Mouse (Mus musculus) thymus, postnatal 4 days (tissue): ENCODE results near the gene Thap3.
"Not testable (repeated sequence)": the region's sequence is repeated elsewhere in the genome, so short reads cannot be mapped to it uniquely, and the experiment has no call there.

Source experiments
- DNase-seq: peaks from one replicate; pipeline ENCODE4 v3.0.0; 2021

The Thap3 gene

DNA sequence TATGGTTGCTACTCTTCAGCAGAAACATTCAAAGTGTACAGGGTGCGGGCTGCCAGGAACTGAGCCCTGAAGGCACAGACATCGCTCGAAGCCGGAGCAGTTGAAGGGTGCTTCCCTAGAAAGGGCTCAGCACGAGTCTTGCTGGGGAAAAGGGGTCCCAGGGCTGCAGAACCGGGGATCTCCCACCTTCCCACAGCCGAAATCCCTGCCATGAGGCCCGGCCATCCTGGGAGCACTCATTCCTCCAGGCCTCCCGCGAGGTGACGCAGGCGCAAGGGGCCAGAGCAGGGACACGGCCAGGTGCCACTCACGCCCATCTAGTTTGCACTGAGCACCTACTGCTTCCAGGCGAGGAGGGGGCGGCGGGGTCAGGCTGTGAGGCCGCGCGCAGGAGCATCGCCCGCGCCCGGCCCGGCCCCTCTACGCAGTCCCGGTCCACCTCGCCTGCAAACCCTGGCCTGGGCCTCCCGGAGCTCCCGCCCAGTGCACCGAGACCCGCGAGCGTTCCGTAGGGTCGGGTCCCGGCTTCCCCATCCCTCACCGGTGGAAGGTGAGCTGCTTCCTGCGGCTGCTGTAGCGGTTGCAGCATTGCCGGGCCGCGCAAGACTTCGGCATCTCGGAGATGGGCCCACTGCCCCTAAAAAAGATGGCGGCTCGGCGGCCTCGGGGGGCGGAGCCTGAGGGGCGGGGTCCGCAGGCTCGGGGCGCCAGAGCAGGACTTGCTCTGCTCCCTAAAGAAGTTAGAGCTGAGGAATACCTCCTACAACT, at the start of gene Thap3:
Gene Thap3 (minus strand): TSS at position 656 of the 768 bp plus-strand sequence.
- peak; percentile 93 for DNase-seq

DNA sequence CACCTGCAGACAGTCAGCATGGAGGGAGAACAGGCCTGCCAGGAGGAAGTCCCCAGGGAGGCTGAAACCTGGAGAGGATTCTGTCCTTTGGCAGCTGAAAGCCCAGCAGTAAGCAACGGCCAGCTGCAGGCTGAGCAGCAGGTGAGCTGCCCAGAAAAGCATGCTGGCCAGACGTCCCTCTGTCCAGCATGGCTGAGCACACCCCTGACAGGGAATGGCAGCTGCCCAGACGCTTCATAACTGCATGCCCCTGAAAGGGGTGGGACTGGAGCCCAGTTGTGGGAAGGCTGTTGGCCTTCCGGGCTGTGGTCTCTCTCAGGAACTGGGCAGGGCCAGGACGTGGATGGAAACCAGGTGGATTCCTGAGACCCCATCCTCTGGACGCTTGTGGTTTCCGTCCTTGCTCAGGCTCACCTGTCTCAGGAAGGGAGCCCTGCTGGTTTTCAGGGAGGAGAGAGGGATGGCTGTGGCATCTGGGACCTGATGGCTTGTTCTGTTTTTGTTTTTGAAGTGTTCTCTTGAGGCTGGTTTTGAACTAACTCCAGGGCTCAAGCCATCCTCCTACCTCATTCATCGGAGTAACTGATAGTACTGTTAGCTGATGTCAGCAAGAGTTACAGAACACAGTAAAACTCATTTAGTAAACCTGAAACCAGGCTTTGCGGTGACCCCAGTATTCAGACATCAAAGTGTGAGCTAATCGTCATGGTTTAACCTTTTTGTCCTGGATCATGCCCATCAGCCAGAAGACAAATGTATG, 49.6 kb upstream of the Thap3 start, which contains the start of gene Tas1r1:
Gene Tas1r1 (minus strand): TSS at position 344 of the 760 bp plus-strand sequence.
- no peak for DNase-seq

DNA sequence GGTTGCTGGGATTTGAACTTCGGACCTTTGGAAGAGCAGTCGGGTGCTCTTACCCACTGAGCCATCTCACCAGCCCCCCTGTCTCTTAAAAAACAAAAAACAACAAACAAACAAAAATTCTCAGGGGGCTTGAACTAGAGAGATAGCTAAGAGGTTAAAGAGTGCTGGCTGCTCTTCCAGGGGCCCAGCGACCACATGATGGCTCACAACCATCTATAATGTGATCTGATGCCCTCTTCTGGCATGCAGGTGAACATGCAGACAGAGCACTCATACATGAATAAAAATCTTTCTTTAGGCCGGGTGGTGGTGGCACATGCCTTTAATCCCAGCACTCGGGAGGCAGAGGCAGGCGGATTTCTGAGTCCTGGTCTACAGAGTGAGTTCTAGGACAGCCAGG, 47.7 kb upstream of the Thap3 start:
- not testable (repeated sequence) for DNase-seq

DNA sequence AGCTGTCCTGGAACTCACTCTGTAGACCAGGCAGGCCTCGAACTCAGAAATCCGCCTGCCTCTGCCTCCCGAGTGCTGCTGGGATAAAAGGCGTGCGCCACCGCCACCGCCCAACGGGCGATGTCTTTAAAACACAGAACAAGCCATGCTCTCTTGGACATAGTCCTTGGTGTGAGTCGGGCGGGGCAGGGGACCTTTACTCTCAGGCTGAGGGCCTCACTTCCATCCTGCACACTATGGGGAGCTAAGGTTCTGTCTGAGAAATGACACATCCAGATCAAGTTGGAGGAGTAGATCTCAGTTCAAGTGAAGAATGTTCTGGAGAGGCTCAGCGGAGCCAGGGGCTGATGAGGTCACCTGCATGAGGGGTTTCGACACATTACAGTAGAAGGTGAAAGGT, 44.1 kb upstream of the Thap3 start:
- DNase-seq: no peak

DNA sequence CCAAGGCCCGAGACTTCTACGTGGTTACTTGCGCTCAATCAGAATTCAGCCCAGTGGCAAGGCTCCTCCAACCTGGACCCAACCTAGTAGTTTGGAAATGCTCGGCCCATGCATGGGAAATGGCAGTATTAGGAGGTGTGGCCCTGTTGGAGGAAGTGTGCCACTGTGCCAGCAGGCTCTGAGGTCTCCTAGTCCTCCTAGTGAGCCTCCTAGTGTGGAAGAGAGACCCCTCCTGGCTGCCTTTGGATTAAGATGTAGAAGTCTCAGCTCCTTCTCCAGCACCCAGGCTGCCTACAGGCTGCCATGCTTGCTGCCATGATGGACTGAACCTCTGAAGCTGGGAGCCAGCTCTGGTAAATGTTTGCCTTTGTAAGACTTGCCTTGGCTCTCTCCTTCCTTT, 41.2 kb upstream of the Thap3 start:
- DNase-seq: no peak

DNA sequence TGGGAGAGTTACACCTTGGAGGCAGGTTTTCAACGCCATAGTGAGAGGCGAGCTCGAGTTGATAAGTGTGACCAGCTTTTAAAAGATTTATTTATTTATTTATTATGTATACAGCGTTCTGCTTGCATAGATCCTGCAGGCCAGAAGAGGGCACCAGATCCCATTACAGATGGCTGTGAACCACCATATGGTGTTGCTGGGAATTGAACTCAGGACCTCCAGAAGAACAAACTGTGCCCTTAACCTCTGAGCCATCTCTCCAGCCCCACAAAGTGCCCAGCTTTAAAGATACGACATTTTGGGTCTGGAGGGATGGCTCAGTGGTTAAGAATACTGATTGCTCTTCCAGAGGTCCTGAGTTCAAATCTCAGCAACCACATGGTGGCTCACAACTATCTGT, 40.3 kb upstream of the Thap3 start:
- DNase-seq: peak; percentile 60

DNA sequence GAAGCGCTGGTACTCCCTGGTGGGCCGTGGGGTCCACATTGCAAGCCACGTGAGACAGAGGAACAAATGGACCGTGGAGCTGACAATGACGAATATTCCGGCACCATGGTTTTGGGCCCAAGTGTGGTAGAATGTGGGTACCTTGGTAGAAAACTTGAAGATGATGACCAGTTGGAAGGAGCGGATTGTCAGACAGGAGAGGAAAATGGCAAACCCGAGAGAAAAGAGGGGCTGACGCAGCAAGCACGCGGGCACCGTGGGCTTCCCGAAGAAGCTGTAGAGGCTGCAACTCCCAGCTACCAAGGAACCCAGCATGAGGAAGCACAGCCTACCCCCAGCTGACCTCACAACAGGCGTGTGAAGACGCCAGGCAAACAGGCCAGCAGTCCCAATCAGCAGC, 39.7 kb upstream of the Thap3 start:
- no peak for DNase-seq

DNA sequence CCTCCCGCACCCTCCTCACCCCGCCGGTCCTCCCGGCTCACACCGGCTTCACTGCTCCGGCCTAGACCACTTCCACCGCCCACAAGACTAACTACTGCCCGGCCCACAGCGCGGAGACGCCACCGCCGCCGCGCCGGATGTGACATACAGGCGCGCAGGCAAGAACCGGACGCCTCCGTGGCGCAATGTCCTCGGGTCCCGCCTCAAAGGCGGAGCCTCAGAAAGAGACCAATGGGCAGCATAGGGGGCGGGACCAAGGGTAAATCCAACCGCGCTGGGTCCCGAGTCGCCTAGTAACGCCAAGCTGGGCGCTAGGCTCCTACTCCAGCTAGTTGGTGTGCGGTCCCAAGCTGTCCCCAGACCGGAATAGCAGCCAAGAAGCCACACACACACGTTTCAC, 38.7 kb upstream of the Thap3 start, which contains the start of gene Zbtb48:
Gene Zbtb48 (minus strand): TSS at position 148 of the 400 bp plus-strand sequence.
- DNase-seq: peak; percentile 95

DNA sequence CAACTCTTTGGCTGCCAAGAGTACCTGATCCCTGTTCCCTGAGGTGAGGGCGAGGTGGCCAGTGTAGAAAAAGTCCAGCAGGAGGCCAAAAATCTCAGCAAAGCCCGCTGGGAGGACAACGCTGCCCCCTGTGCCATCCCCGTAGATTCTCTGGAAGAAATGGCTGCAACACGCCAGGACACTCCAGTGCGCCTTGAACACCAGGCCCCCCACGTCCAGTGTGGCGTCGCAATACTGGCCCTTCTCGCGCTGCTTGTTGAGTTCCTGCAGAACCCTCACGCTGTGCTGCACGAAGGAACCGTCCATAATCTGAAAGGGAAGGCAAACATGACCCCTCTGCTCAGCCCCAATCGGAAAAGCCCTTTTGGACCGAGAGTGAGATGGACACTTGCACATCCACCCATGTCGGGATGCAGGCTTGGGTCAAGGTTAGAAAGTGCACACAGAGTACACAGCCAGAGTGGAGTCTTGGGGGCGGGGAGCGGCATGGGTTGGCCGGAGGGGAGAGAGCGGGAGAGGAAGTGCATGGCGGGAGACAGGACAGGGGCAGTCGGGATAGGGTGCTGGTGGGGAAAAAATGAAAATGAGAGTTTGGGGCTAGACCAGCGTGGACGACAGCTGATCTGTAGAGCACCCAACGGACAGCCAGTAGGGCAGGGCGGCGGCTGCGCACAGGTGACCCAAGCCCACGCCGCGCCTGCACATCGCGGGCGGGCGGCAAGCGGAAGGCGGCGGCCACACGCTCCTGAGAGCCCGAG, 38.1 kb upstream of the Thap3 start:
- peak; percentile 34 for DNase-seq

DNA sequence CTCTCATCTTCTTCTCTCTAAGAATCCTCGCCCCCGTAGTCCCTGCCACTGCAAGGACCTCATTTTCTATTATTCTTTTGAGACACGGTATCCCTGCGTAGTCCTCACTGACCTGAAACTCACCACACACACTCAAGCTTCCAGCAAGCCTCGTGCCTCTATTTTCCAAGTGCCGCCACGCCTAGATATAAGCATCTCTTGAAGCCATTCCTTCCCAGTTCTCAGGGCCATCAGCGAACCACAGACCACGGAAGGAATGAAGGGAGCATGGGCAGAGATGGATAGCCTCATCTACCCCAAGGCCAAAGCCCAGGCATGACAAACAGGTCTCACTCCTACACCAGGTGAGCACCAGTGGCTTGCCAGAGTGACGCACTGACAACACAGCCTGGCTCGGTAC, 35.7 kb upstream of the Thap3 start:
- DNase-seq: no peak

DNA sequence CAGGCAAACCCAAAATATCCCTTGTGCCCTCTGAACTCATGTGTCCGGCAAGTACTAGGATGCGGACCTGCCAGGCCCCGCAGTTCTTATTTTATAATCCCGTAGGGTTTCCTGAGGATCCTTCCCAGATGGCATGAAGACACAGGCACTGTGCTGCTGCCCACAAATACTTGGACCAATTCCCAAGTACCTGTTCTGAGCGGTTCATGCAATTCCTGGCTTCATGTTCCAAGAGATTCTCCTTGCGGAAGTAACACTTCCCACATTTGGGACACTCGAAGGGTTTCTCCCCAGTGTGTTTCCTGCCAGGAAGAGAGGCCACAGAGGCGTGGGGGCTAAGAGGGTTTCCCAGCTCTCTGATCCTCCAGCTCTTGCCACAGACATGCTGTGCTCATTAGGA, 33.7 kb upstream of the Thap3 start:
- no peak for DNase-seq

DNA sequence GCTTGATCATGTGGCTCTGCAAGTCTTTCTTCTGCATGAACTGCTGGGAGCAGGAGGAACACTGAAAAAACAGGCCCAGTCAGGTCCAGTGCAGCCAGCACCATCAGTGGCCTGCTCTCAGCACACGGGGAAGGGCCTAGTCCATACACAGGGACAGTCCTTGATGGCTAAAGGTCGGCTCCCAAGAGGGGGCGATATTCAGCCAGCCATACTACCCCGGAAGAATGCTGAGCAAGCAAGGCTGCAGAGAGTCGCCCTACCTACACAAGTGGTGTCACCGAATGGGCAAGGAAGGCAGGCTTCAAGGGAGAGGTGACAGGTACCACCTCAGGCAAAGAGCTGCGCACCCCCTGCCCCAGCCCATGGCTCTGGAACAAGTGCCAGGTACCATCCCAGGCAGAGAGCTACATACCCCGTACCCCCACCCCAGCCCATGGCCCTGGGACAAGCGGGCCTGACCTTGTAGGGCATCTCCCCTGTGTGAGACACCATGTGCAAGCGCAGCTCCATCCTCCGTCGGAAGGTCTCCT, 32.8 kb upstream of the Thap3 start:
- no peak for DNase-seq

DNA sequence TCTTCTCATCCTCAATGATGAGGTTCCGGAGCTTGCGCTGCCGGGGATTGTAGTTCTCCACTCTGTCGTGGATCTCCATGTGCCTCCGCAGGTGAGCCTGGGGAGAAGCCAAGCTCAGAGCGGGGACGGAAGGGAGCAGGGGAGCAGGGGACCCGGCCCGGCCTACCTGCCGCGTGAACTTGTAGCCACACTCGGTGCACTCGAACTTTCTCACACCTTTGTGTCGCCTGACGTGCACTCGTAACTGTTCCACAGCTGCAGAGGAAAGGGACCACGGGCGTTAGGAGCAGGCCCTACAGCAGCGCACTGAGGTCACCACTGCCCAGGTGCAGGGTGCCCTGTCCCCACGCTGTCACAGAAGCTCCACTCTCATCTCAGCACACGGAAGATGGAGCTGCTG, 31.2 kb upstream of the Thap3 start:
- no peak for DNase-seq

DNA sequence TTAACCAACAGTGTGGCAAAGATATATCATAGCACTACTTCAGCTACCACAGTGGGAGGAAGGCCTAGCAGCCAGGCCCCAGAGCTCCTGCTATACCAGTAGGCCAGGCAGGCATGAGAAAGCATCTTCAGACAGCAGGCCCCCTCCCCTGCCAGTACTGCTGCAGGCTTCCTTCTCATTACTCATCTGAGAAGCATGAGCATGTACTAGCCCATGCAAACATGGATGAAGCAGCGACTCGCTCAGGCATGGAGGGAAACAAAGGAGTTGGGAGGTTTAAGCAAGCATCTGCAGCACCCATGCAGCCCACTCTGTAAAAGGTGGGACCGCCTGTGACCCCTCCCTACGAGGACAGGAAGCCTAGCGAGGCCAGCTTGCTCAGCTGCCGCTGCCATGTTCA, 30.3 kb upstream of the Thap3 start:
- no peak for DNase-seq

DNA sequence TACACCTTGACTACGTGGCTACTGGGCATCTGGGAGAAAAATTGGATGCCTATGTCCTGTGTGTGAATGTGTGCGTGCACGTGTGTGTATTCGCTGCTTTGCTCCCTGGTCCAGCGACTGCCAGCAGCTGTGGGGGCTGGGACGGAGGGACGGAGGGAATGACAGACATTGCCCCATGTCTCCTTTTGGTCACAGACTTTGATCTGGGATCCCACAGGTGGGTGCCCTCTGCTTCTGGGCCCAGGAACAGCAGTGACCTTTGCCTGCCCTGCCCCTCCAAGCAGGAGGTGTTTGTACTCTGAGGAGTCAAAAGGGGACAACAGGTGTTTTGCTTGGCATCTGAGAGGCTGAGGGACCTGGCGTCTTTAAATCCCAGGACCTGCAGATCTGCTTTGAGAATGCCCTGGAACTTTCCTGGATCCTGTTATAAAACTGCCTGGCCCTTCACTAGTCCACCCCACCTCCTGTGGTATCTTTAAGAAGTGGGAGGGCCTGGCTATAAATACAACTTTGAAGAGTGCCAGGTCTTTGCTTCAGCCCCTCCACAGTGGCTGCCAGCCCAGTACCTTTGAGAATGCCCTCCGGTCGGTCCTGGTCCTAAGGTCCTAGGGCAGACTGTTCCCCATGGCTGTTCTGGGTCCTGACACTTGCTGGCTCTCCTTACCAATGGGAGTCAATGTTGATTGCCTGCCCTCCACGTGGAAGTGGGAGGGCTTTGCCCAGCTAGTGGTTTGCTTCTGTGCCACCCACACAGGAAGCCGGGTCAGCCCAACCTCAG, 24.4 kb upstream of the Thap3 start:
- DNase-seq: no peak

DNA sequence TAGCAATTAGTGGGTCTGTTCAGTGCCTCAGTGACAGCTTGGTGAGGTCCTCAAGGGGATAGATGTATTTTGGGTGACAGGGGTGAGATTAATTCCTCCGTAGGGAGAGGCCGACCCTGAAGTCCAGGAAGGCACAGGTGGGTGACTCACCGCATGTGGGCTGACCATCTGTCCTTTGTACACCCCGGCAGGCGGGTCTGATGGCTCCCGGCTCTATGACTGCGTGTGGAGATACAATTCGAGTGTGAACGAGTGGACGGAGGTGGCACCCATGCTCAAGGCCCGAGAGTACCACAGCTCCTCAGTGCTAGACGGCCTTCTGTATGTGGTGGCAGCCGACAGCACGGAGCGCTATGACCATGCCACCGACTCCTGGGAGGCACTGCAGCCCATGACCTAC, 23.3 kb upstream of the Thap3 start:
- DNase-seq: no peak

DNA sequence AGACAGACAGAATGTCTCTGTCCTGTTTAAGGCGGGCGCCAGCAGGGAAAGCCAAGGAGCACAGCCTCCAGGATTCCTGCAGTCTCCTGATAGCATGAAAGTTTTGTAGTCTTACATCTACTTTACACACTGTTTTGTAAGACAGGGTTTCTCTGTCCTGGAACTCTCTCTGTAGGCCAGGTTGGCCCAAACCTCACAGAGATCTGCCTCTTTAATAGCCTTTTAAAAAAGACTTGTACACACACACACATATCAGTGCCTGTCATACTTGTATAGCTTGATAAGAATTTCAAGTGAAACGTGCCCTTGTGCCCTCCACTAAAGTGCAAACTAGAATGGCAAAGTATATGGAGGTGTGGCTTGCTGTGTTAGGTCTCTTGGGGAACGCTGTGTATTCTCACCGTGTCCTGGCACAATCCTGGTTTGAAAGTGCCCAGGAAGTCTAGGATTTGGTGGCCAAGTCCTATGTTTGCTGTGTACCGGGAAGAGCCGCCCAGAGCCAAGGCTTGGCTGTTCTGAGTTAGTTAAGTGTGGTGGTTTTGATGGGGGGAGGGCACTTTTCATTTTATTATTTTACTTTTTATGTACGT, 22.5 kb upstream of the Thap3 start:
- DNase-seq: no peak

DNA sequence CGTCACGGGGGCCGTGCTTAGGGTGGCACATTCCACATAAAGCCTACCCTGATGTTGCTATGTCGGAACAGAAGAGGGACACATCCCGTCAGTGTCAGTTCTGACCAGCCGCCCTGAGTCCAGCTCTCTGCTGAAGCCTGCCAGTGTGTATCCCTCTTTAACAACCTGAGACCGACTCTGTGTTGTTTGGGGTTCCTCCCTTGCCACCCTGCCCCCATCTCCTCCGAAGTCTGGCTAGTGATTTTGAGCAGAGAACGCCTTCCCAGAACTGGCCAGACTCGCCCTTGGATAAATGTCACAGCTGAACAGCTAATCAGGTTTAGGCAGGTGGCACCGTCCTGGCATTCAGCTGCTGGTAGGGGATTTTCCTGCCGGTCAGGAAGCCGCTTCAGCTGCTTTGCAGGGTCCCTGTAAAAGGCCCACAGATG, 21.9 kb upstream of the Thap3 start:
- DNase-seq: no peak

DNA sequence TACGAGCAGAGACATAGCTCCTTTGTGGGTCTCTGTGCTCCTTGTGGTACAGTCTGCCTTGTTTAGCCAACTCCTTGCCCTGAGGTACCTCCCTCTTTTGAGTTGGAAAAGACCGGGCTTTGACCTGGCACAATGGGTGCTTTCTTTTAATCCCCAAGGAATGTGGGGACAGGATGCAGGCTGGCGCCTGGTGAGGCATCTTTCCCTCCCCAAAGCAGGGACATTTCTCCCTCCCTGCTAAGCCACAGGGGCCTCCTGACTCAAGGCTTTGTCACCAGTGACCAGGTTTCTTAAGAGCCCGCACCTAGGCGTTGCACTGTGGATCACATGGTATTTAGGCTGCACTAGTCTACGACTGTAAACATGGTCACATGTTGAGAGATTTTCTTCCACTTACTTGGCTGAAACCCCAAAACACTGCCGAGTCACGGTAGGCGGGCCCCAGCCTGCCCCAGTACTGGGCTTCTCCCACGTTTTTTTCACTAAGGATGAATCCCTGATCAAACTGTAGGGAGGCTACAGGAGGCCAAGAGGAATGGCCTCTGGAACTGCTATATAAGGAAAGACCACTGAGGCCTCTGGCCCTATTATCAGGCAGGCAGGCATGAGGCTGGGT, 21.4 kb upstream of the Thap3 start:
- DNase-seq: no peak

DNA sequence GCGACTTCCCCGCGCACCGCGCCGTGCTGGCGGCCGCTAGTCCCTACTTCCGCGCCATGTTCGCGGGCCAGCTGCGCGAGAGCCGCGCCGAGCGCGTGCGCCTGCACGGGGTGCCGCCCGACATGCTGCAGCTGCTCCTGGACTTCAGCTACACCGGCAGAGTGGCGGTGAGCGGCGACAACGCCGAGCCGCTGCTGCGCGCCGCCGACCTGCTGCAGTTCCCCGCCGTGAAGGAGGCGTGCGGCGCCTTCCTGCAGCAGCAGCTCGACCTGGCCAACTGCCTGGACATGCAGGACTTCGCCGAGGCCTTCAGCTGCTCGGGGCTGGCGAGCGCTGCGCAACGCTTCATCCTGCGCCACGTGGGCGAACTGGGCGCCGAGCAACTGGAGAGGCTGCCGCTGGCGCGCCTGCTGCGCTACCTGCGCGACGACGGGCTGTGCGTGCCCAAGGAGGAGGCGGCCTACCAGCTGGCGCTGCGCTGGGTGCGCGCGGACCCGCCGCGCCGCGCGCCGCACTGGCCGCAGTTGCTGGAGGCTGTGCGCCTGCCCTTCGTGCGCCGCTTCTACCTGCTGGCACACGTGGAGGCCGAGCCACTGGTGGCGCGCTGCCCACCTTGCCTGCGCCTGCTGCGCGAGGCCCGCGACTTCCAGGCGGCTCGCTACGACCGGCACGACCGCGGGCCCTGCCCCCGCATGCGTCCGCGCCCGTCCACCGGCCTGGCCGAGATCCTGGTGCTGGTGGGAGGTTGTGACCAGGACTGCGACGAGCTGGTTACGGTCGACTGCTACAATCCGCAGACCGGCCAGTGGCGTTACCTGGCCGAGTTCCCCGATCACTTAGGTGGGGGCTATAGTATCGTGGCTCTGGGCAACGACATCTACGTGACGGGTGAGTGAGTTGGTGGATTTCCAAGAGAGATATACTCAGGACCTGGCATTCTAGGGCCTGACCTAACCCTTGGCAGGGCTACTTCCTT, 20.6 kb upstream of the Thap3 start:
- DNase-seq: peak; percentile 76
